Mouse (Mus musculus): ENCODE measurements around the gene Eno3.

- TF ChIP-seq CTCF (IDR thresholded peaks at IDR 0.05; ENCODE audit: control insufficient read depth, insufficient read depth, insufficient replicate concordance, low read depth, low read length), result no peak
- no peak for TF ChIP-seq POLR2A (IDR thresholded peaks at IDR 0.05; ENCODE audit: control insufficient read depth, low read depth, low read length)
Measured at GRCm38 (mm10) chr11:70650322-70651175, 6.5 kb upstream of the Eno3 start.

Data from testis, adult 2 months (tissue).